Mouse (Mus musculus) limb, embryonic 13.5 days (tissue): ENCODE results near the gene Tssk2. TPM values are rescaled to one million over a fixed set of nuclear protein-coding genes. Genes with fewer than 3 reads are reported as not detected.
A peak's percentile ranks its signal among the peaks of the same experiment; 100 is the strongest.

Experiments used
- ATAC-seq: fragments of 200-750 bp; cut with Nextera tagmentation; 2 replicates; pipeline ENCODE4 v1.8.0; 2017; ENCODE audit warnings: low read depth, moderate number of reproducible peaks, moderate TSS enrichment; ENCODE audit not compliant: low FRiP score
- H3K27ac ChIP-seq: fragments of 300-500 bp; sonication (generic); 2 replicates; pipeline ENCODE4 v1.5.1; 2015; ENCODE audit warnings: inconsistent platforms, mild to moderate bottlenecking, moderate library complexity
- H3K27me3 ChIP-seq: fragments of 300-500 bp; sonication (generic); 2 replicates; pipeline ENCODE4 v1.6.1; 2015; ENCODE audit warnings: mild to moderate bottlenecking, inconsistent platforms
- H3K36me3 ChIP-seq: fragments of 300-500 bp; sonication (generic); 2 replicates; pipeline ENCODE4 v1.6.1; 2015; ENCODE audit warnings: inconsistent platforms, mild to moderate bottlenecking, moderate library complexity
- H3K4me1 ChIP-seq: fragments of 300-500 bp; sonication (generic); 2 replicates; pipeline ENCODE4 v1.6.1; 2015; ENCODE audit warnings: inconsistent platforms
- H3K4me2 ChIP-seq: fragments of 300-500 bp; sonication (generic); replicated peaks from 2 replicates; pipeline ENCODE4 v1.6.1; 2015; ENCODE audit warnings: inconsistent platforms, mild to moderate bottlenecking, moderate library complexity
- H3K4me3 ChIP-seq: fragments of 300-500 bp; sonication (generic); 2 replicates; pipeline ENCODE4 v1.5.1; 2015; ENCODE audit warnings: moderate library complexity, mild to moderate bottlenecking, inconsistent platforms
- H3K9ac ChIP-seq: fragments of 300-500 bp; sonication (generic); 2 replicates; pipeline ENCODE4 v1.6.1; 2015; ENCODE audit warnings: mild to moderate bottlenecking, inconsistent platforms
- H3K9me3 ChIP-seq: fragments of 300-500 bp; sonication (generic); 2 replicates; pipeline ENCODE4 v1.6.1; 2016; ENCODE audit warnings: inconsistent platforms
- WGBS: fragments of 180-500 bp; shearing (Covaris S2); methylation state at CpG from one replicate; pipeline ENCODE4 v1.1.7; 2015; 5-methylcytosine and 5-hydroxymethylcytosine counted together
- polyA plus RNA-seq: library from polyadenylated mRNA; unstranded; fragments of >200 nt; fragmentation: Nextera tagmentation; extraction: Ambion mirVana; gene quantifications from 2 replicates; pipeline ENCODE4 v1.2.1, GENCODE M21; 2015

Tssk2 gene
- polyA plus RNA-seq, 1 experiment from 2014 or later: not detected

DNA sequence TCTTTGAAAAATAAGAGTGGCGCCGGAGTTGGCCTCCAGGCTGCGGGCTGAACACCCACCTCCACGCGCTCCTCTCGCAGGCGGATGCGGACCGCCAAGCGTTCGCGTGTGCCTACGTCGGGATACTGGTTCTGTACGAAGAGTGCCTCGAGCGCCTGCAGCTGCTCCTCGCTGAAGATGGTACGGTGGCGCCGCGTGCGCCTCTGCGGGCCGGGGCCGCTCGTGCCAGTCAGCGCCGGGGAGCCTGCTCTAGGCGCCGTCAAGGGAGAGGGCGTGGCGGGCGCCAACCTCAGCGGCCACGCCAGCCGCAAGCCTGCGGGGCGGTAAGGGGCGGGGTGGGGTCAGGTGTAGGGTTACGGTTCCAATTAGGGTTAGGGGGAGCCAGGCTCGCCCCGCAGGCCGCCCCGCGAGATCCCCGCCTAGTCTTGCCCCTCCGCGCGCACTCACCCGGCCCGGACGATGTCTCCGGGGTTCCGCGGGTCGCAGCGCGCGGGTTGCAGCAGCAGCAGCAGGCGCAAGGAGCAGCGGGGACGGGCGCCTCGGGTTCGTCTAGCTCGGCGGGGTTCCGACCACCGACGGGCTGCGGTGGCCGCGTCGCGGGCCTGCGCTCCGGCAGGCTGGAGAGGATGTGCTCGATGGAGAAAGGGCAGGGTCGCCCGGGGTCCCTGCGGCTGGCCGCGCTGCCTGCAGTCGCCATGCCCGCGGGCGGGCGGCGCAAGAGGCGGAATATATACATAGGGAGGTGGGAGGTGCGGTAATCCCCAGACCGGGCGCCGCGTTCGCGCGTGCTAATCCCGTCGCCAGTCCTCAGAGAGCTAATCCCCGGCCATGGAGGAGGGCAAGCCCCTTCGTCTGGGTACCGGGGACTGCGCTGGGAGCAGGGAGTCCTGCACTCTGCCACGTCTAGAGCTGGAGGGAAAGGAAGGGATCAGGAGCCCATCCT, 16.1 kb downstream of the Tssk2 start, which contains the start of gene Gsc2:
Gsc2 (minus strand) TSS at position 753 of the 943 bp plus-strand sequence.
- H3K27me3 ChIP-seq: peaks cover 79% of the 10 kb centered on the region
- H3K4me3 ChIP-seq: peak within 1 kb of the TSS; percentile 45
- no peak for ATAC-seq
- H3K4me2 ChIP-seq: peak within 1 kb of the TSS; percentile 72
- H3K9ac ChIP-seq: peak within 1 kb of the TSS; percentile 60
- no peaks in the 10 kb centered on the region for H3K9me3 ChIP-seq
- H3K36me3 ChIP-seq: no peaks in the 10 kb centered on the region
- no peak within 1 kb of the TSS for H3K27ac ChIP-seq
- under 1% methylated on average over 106 of the region's 106 CpGs for WGBS
- peaks cover 24% of the 10 kb centered on the region for H3K4me1 ChIP-seq

DNA sequence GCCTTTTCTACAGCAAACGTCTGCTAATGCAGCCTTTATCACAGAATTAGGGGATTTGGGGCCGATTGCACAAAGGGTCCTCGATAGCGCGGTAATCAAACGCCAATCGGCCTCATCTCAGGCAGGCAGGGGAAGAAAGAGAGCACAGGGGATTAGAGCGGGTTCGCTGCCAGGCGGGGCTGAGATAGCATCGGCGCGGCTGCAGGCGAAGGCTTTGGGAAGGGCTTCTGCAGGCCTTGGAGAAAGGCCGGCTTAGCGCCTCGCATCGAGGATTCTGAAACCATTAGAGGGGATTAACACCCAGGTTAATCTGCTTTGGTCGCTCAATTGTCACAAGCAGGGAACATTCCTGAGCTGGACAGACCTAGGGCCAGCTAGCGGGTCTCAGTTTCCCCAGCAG, 22.1 kb downstream of the Tssk2 start:
- H3K4me1 ChIP-seq: peaks cover 23% of the 10 kb centered on the region
- H3K4me3 ChIP-seq: peak overlapping the region; percentile 87; the same call in 1 of the 2 replicates
- peaks cover 55% of the 10 kb centered on the region for H3K27me3 ChIP-seq
- WGBS: 12% methylated on average over 20 of the region's 20 CpGs
- H3K36me3 ChIP-seq: peaks cover 12% of the 10 kb centered on the region
- no peak overlapping the region for H3K27ac ChIP-seq
- ATAC-seq: no peak
- H3K9ac ChIP-seq: peak overlapping the region; percentile 94
- peak overlapping the region; percentile 97 for H3K4me2 ChIP-seq
- no peaks in the 10 kb centered on the region for H3K9me3 ChIP-seq

DNA sequence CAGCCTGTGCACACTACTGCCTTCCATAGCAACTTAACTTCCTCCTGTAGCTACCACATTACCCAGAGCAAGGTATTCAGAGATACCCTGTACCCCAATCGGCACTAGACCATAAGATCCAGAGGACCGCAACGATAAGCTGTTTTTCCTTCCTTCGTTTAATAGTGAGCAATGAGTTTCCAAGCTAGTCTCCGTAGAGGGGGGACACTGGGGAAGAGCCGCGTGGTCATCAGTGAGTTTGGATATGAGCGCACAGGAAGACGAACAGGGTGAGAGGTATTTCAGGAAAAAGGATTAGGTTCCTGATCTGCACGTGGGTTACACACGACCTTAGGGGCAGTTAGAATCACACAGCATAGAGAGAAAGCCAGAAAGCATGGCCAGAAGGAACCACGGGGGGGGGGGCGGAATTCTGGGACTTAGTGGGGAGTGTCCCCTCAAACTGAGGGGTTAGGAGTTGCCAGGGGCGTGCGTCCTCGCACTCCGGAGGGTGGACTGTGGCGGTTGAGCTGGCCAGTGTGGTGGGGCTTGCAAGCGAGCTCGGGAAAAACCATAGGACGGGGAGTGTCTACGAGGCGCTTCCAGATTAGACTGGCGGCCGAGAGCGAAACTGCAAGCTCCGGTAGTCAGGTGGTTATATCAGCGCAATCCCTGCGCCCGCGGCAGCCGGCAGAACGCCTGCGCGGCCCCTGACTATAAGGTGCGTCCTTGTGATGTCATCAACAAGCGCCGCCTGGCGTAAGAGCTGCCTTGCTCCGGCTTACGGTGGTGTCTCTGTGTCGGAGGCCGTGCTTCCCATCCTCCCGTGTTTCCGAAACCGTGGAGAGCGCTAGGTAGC, 23.1 kb downstream of the Tssk2 start:
- H3K4me1 ChIP-seq: peaks cover 25% of the 10 kb centered on the region
- H3K9me3 ChIP-seq: no peaks in the 10 kb centered on the region
- H3K27me3 ChIP-seq: peaks cover 48% of the 10 kb centered on the region
- peak overlapping the region; percentile 97 for H3K4me2 ChIP-seq
- WGBS: 3% methylated on average over 47 of the region's 47 CpGs
- H3K4me3 ChIP-seq: peak overlapping the region; percentile 87
- peak overlapping the region; percentile 75; the same call in 1 of the 2 replicates for H3K27ac ChIP-seq
- peak overlapping the region; percentile 94 for H3K9ac ChIP-seq
- ATAC-seq: peak; percentile 94
- peaks cover 15% of the 10 kb centered on the region for H3K36me3 ChIP-seq

DNA sequence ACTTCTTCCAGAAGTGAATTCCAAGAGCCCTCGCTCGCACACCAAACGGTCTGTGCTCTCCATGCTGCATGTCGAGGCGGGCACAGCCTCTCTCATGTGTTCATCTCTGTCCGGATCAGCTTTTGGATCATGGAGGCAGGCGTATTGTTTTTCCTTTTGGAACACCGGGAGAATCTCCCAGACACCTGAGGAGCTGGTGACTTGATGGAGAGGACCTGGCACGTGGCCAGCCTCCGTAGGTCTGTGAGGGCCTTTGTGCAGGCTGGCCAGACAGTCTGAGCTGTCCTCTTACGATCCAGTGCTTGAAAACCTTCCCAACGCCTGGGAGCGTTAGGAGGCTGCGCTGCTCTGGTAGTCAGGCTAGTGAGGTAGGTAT, 23.7 kb downstream of the Tssk2 start:
- Histone ChIP-seq H3K27me3 (peaks cover 42% of the 10 kb centered on the region), H3K9me3 (no peaks in the 10 kb centered on the region), H3K4me2 (peak overlapping the region; percentile 97), H3K9ac (peak overlapping the region; percentile 94), H3K27ac (peak overlapping the region; percentile 67; the same call in 1 of the 2 replicates), H3K4me3 (peak overlapping the region; percentile 87), H3K4me1 (peaks cover 31% of the 10 kb centered on the region), H3K36me3 (peaks cover 15% of the 10 kb centered on the region)
- no peak; the same call in none of the 2 replicates for ATAC-seq
- WGBS: under 1% methylated on average over 14 of the region's 14 CpGs

DNA sequence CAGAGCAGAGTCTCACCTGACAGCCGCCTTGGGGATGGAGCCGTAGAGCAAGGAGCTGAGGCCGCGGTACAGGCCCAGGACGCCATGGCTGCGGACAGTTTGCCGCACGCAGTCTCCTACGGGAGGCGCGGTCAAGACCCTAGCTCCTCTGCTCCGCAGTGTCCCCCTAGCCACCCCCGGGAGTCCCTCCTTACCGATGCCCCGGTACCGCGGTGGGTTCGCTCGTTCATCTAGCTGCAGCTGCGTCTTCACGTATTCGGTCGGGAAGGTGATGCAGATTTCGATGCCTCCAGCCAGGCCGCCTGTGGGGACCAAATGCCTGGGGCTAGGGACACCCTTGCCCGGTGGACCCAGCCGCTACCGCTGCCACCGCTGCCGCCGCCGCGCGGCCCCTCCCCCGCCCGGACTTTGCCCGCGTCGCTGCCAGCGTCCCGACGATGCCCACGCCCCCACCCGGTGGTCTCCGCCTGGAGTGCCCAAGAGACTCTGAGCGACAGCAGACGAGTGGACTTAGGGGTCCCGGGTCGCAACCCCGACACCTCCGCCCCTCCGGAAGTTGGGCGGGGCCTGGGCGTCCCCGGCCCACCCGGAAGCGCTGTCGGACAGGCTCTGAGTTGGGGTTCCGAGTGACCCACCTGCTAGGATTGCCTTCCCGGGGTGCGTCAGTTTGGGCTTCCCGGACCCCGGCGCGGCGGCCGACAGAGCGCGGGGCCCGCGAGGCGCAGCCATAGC, 29.1 kb downstream of the Tssk2 start:
- Histone ChIP-seq H3K4me1 (peaks cover 25% of the 10 kb centered on the region), H3K9me3 (no peaks in the 10 kb centered on the region), H3K27ac (peak overlapping the region; percentile 56; the same call in 1 of the 2 replicates), H3K27me3 (0 out of 2 replicates have a peak, but pooled peaks cover 3% of the 10 kb centered on the region), H3K4me3 (peak overlapping the region; percentile 87), H3K4me2 (peak overlapping the region; percentile 89), H3K9ac (peak overlapping the region; percentile 86), H3K36me3 (peaks cover 15% of the 10 kb centered on the region)
- ATAC-seq: peak; percentile 46; the same call in 1 of the 2 replicates
- under 1% methylated on average over 62 of the region's 72 CpGs for WGBS

DNA sequence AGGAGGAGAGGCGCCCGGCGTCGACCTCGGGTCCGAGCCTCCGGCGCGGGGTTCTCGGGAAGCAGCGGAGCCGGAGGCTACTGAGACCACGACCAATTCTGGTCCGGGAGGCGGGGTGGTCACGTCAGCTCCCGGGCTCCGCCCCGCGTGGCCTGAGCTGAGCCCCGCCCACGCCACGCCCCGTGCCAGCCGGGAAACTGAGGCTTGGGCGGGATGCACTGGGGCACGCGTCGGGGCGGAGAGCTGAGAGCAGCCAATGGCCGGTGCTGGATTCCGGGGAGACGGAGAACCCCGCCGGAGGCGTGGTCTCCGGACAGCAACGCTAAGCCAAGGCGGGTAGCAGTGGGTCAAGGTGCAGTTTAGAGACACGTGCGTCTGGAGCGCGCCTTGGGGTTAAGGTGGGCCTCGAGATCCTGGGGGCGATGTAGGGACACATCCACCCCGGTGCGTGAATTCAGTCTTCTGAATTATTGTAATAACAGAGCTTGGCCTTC, 29.7 kb downstream of the Tssk2 start, which contains the start of gene Slc25a1:
Slc25a1 (minus strand) TSS at position 133 of the 494 bp plus-strand sequence.
- ATAC-seq: peak; percentile 74
- H3K9me3 ChIP-seq: no peaks in the 10 kb centered on the region
- H3K4me3 ChIP-seq: peak within 1 kb of the TSS; percentile 87
- peaks cover 19% of the 10 kb centered on the region for H3K4me1 ChIP-seq
- under 1% methylated on average over 44 of the region's 47 CpGs for WGBS
- H3K36me3 ChIP-seq: peaks cover 15% of the 10 kb centered on the region
- H3K27ac ChIP-seq: peak within 1 kb of the TSS; percentile 56
- peak within 1 kb of the TSS; percentile 86 for H3K9ac ChIP-seq
- H3K27me3 ChIP-seq: 0 out of 2 replicates have a peak, but pooled peaks cover 3% of the 10 kb centered on the region
- H3K4me2 ChIP-seq: peak within 1 kb of the TSS; percentile 89

DNA sequence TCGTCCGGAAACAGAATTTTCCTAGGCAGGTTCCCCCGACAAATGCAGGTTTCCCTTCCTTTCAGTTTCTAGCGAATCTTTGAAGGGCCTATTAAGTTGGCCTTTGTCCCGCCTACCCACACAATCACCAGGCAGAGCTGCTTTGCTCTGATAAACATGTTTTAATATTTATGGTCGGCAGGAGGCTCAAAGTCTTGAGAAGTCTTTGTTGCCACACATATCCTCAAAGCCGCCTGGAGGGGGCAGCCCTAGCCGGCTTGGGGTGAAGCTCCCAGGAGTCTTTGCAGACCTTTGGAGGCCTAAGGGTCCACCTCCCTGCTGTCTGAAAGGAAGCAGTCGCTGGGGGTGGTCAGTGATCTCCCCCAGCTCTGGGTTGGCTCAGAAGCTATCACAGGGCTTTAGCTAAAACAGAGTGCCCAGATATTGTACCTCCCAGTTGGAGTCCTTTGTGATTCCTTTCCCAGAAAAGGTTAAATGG, 30.2 kb downstream of the Tssk2 start:
- H3K9ac ChIP-seq: peak overlapping the region; percentile 86; the same call in 1 of the 2 replicates
- peak overlapping the region; percentile 56 for H3K27ac ChIP-seq
- peaks cover 15% of the 10 kb centered on the region for H3K36me3 ChIP-seq
- under 1% methylated on average over 9 of the region's 9 CpGs for WGBS
- H3K4me2 ChIP-seq: peak overlapping the region; percentile 89
- H3K27me3 ChIP-seq: 0 out of 2 replicates have a peak, but pooled peaks cover 3% of the 10 kb centered on the region
- H3K4me1 ChIP-seq: peaks cover 18% of the 10 kb centered on the region
- no peaks in the 10 kb centered on the region for H3K9me3 ChIP-seq
- peak; percentile 7; the same call in 1 of the 2 replicates for ATAC-seq
- peak overlapping the region; percentile 87 for H3K4me3 ChIP-seq

DNA sequence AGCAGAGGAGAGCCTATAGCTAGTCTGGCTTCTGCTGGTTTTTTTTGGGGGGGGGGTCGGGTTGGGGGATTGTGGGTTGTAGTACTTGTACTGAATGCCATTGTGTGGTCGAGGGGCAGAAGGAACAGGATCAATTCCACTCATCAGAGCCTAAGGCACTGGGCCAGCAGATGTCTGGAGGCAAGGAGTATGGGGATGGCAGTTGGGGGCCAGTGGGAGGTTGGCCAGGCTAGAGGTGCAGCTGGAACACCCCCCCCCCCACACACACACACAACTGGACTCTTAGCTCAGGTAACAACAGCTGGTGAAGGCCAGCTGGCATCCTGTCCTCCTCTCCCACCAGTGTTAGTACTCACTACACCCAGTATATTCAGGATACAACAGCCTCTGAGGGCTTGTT, 30.8 kb downstream of the Tssk2 start:
- peak overlapping the region; percentile 89 for H3K4me2 ChIP-seq
- peaks cover 18% of the 10 kb centered on the region for H3K4me1 ChIP-seq
- no peak overlapping the region for H3K4me3 ChIP-seq
- H3K27me3 ChIP-seq: 0 out of 2 replicates have a peak, but pooled peaks cover 3% of the 10 kb centered on the region
- H3K36me3 ChIP-seq: peaks cover 15% of the 10 kb centered on the region
- no peaks in the 10 kb centered on the region for H3K9me3 ChIP-seq
- H3K27ac ChIP-seq: no peak overlapping the region
- ATAC-seq: no peak
- H3K9ac ChIP-seq: no peak overlapping the region
- 24% methylated on average over 2 of the region's 2 CpGs for WGBS

DNA sequence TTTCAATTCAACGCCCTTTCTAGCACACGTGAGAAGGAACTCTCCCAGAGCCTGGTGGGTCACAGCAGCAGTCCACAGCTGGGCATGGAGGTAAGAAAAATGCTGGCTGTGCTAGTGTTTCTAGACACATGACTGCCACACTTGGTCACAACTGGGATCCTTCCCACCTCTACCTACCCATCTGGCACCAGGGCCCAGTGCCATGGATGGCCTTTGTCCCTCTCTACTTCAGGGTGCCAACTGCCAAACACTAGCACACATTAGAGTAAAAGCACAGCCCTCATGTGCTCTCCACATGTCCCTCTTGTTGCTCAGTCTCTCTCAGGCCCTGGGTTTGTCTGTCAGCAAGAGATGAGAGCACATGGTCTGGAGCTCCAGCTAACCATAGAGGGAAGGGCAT, 31.2 kb downstream of the Tssk2 start:
- Histone ChIP-seq H3K9me3 (no peaks in the 10 kb centered on the region), H3K4me1 (peaks cover 18% of the 10 kb centered on the region), H3K9ac (no peak overlapping the region), H3K4me2 (no peak overlapping the region), H3K4me3 (no peak overlapping the region), H3K27me3 (0 out of 2 replicates have a peak, but pooled peaks cover 3% of the 10 kb centered on the region), H3K36me3 (peaks cover 13% of the 10 kb centered on the region), H3K27ac (no peak overlapping the region)
- WGBS: 64% methylated on average over 2 of the region's 2 CpGs
- ATAC-seq: no peak

DNA sequence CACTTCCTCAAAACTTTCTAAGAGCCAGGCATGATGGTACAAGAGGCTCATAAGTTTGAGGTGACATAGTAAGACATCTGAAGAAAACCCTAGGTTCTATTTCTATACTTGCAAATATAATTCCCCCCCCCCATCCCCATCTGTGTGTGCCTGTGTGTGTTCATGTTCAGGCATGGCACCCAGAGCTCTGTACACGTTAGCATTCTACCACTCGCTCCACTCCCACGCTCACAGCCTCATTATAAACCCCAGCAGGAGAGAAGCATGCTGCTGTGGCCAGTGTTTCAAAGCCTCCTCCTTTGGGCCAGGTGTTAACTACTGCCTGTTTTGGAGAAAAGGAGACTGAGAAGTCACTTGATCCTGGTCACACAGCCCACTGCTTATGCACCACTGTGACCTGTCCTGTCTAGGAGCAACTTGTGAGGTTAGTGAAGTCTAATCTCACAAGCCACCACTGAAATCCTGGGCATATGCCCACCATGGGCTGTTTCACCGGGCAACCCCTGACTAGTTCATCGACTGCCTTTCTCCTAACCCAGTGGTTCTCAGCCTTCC, 33.5 kb downstream of the Tssk2 start:
- H3K4me3 ChIP-seq: no peak overlapping the region

More for the DNA sequence above, 33.5 kb downstream of the Tssk2 start:
- no peak overlapping the region for H3K9ac ChIP-seq
- no peaks in the 10 kb centered on the region for H3K36me3 ChIP-seq
- no peak for ATAC-seq
- H3K9me3 ChIP-seq: no peaks in the 10 kb centered on the region
- peaks cover 11% of the 10 kb centered on the region for H3K4me1 ChIP-seq
- no peak overlapping the region for H3K4me2 ChIP-seq
- H3K27me3 ChIP-seq: peaks cover 10% of the 10 kb centered on the region
- no peak overlapping the region for H3K27ac ChIP-seq
- 60% methylated on average over 5 of the region's 5 CpGs for WGBS
